Mouse (Mus musculus): ENCODE measurements around the gene Krt32.

GRCm38 (mm10) chr11:100046303-100046866, 41.6 kb downstream of the Krt32 start:
- TF ChIP-seq CTCF (IDR thresholded peaks at IDR 0.05) (no peak), POLR2A (IDR thresholded peaks at IDR 0.05; ENCODE audit: insufficient read depth, low read depth, low read length) (no peak)
